Mouse (Mus musculus): ENCODE results near the gene Cluap1.

The Cluap1 gene

GRCm38 (mm10) chr16:3908537-3909111, at the start of gene Cluap1, which contains the start of gene 1700037C18Rik:
Gene Cluap1, plus strand, starts transcription at chr16:3908801.
Gene 1700037C18Rik, minus strand, starts transcription at chr16:3908689.
- DNase-seq (ENCODE audit: low spot score) = peak; percentile 98

- no peak for DNase-seq (ENCODE audit: low spot score)
Measured at GRCm38 (mm10) chr16:3859254-3859653, 49.3 kb upstream of the Cluap1 start.

DNA sequence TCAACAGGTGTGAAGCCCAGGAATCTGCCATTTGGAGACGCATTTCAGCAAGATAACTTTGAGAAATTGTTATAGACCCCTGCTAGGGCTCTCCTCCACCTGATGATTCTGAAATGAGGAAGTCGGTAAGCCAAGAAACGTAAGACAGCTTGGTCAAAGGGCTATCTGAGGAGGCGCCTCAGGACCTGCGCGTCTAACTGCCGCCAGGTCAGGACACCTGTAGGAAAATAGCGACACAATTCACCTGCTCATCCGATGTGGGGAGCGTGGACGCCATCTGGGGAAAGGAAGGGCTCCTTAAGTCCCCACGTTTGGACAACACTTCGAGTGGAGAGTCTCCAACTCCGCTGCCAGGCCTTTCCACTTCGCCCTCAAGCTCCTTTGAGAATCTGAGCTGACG, 36.8 kb upstream of the Cluap1 start:
- DNase-seq (ENCODE audit: low spot score) = no peak

- peak; percentile 31 for DNase-seq (ENCODE audit: low spot score)
Measured at GRCm38 (mm10) chr16:3872216-3873047, 36.2 kb upstream of the Cluap1 start, which contains the start of gene Naa60. Gene Naa60, plus strand, starts transcription at chr16:3872375.

GRCm38 (mm10) chr16:3876346-3876745, 32.3 kb upstream of the Cluap1 start:
- no peak for DNase-seq (ENCODE audit: low spot score)

GRCm38 (mm10) chr16:3884201-3885064, 24.2 kb upstream of the Cluap1 start, which contains the start of the genes Zfp597 and Gm20695:
Gene Zfp597, minus strand, starts transcription at chr16:3884561.
Gene Gm20695, plus strand, starts transcription at chr16:3884648.
- DNase-seq (ENCODE audit: low spot score) = peak; percentile 95

DNA sequence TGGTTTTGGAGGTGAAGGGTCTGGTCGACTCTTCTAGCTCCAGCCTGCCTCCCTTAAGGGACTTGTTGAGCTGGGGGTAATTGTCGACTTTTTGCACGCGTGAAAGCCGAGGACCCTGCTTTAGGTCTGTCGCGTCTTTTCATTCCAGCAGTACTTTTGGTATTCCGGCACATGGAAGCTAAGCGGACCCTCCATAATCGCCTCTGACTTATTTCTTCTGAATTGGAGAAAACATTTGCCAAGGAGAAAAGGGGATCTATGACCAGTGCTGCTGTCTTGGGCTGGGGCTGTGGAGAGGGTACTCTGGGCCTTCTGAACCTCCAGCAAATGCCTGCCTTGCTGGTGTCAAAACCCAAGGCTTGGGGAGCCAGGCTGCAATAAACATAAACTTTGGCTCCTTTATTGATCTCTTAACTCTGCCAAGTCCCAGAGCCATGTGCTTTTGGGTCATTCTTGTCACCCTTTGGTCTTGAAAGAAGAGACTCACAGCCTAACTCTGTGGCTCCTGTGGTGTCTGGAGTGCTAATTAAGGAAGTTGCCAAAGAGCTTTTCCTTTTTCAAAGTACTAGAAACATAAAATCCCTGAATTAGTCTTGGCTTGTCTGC, 23.4 kb upstream of the Cluap1 start:
- peak; percentile 70 for DNase-seq (ENCODE audit: low spot score)

- no peak for DNase-seq (ENCODE audit: low spot score)
Measured at GRCm38 (mm10) chr16:3891621-3892295, 16.8 kb upstream of the Cluap1 start.

DNA sequence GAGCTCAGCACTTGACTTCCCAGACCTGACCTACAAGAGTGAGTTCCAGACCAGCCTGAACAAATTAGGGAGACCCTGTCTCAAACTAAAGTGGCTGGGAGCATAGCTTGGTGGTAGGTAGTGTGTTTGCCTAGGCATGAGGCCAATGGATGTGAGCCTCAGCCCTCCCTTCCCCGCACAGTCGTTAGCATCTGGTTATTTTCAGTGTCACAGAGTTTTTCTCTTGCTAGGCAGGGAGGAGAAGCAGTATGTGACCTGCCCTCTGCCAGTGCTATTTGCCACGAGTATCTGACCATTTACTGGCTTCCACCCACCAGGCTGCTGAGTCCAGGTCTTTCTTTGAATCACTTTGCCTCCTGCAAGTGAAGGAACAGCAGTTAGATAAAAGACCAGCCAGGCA, 14.9 kb upstream of the Cluap1 start:
- no peak for DNase-seq (ENCODE audit: low spot score)

- DNase-seq (ENCODE audit: low spot score) = no peak
Measured at GRCm38 (mm10) chr16:3895173-3895792, 13.3 kb upstream of the Cluap1 start.

GRCm38 (mm10) chr16:3896046-3896445, 12.6 kb upstream of the Cluap1 start:
- DNase-seq (ENCODE audit: low spot score) = no peak

DNA sequence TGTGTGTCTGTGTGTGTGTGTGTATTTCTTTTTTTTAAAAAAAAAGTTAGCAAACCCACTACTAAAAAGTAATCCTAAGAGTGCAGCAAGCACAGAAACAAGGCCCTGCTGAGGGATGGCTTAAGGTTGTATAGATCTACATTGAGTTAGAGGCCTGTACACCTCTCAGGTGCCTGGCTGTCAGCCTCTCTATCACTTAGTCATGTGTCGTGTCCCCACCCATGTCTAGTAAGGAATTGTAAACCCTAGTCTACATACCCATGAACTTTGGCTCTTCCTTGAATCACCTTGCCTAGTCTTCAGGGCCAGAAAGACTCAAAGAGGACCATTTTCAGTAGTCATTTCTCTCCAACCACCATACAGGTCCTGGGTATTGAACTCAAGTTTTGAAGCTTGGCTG, 12.0 kb upstream of the Cluap1 start:
- DNase-seq (ENCODE audit: low spot score) = no peak

DNA sequence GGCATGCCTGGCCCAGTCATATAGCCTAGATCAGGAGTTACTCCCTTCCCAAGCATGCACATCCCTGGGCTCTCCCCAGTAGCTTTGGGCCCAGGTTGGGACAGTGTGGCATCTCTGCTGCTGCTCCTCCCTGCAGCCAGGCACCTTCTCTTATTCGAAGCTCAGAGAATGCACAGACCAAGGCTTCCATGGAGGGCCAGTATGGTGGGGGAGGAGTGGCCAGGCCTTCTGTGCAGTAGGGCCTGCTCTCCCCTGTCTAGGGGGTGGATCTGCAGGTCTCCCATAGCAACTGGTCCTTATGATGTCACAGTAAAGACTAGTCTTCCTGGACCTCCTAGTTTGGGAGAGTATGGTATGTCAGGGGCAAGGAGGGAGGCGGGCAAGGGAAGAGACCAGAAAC, 1.1 kb upstream of the Cluap1 start:
- DNase-seq (ENCODE audit: low spot score) = no peak

DNA sequence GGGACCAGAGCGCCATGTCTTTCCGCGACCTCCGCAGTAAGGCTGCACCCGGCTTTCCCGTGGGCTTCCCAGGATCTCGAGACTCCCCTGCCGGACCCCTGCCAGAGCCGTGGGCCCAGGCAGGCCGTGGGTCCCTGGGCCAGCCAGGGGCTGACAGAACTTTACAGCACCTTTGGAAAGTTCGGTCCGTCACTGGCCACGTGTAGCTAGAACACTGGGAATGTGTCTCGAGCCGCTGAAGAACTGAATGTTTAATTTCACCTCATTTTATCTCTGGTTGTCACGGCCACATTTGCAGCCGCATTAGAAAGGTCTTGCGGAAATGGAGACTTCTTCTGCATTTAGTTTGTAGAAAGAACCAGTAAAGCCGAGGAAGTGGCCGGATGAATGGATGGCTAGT, 517 bp downstream of the Cluap1 start:
- DNase-seq (ENCODE audit: low spot score) = no peak

- no peak for DNase-seq (ENCODE audit: low spot score)
Measured at GRCm38 (mm10) chr16:3920756-3921155, 12.2 kb downstream of the Cluap1 start.

DNA sequence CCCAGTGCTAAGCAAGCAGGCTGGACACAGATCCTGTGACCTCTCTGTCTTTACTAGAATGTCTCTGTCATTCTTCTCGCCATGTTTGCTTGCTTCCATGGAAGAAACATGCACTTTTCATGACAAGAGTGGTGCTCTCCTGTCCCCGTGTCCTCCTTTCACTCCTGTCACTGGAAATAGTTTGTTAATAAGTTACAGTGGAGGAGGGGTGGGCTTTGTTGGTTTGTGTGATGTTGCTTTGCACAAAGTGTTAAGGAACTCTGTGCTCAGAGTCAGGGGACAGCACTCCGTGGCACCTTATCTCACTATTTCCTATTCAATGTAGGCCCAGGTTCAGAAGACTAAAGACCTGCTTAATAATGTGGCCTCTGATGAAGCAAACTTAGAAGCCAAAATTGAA, 14.9 kb downstream of the Cluap1 start:
- no peak for DNase-seq (ENCODE audit: low spot score)

GRCm38 (mm10) chr16:3923966-3924365, 15.4 kb downstream of the Cluap1 start:
- DNase-seq (ENCODE audit: low spot score) = no peak

- DNase-seq (ENCODE audit: low spot score) = no peak
Measured at GRCm38 (mm10) chr16:3928582-3928981, 20.0 kb downstream of the Cluap1 start.

DNA sequence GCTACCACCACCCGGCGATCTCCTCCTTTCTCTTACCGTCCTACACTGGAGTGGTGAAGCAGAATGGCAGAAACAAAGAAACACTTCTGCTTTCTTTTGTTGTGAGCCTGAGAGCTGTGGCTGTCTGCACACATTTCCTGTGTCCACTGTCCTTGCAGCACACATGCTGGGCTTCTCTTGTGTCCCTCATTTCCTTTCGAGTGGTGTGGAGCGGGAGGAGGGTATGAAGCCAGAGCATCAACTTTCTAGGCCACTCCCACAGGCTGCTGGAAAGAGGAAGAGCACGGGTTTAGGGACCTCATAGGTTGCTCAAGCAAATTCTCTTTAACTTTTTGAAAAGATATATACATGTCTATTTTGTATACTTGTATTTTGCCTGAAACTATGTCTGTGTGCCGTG, 20.6 kb downstream of the Cluap1 start:
- no peak for DNase-seq (ENCODE audit: low spot score)

- no peak for DNase-seq (ENCODE audit: low spot score)
Measured at GRCm38 (mm10) chr16:3933536-3933935, 24.9 kb downstream of the Cluap1 start.

DNA sequence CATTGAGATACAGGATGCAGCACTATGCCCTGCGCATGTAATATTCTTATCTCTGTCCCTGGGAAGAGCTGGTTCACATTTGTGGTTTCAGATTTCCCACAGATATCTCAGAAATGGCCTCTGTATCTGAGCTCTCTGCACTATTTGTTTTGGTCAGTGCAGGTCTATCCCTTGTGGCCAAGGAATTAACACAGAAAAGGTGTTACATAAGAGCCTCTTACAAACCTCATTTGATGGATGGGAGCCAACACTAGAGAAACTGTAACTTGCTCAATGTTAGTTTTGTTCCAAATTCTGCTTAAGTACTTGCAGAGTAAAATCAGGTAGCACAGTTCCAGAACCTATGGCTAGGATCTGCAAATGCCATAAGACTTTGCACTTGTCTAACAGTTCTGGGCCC, 25.5 kb downstream of the Cluap1 start:
- DNase-seq (ENCODE audit: low spot score) = peak; percentile 74
